Mouse (Mus musculus) intestine, embryonic 16.5 days (tissue): Measurements from ENCODE around the gene Cpne5. TPM values are rescaled to one million over a fixed set of nuclear protein-coding genes. Genes with fewer than 3 reads are reported as not detected.

ENCODE experiments used
- ATAC-seq: fragments of 200-750 bp; cut with Nextera tagmentation; 2 replicates; pipeline ENCODE4 v1.8.0; 2017; ENCODE audit warnings: moderate TSS enrichment, moderate library complexity
- H3K27ac ChIP-seq: fragments of 300-500 bp; sonication (generic); 2 replicates; pipeline ENCODE4 v1.5.1; 2014; ENCODE audit warnings: mild to moderate bottlenecking, low read length
- H3K27me3 ChIP-seq: fragments of 300-500 bp; sonication (generic); replicated peaks from 2 replicates; pipeline ENCODE4 v1.6.1; 2014; ENCODE audit warnings: low read length, control low read depth, mixed read lengths; ENCODE audit not compliant: control insufficient read depth, insufficient read depth
- H3K36me3 ChIP-seq: fragments of 300-500 bp; sonication (generic); 2 replicates; pipeline ENCODE4 v1.6.1; 2014; ENCODE audit warnings: low read length, control low read depth; ENCODE audit not compliant: control insufficient read depth, insufficient read depth
- H3K4me1 ChIP-seq: fragments of 300-500 bp; sonication (generic); 2 replicates; pipeline ENCODE4 v1.6.1; 2014; ENCODE audit warnings: low read length, control low read depth, mixed read lengths; ENCODE audit not compliant: control insufficient read depth, insufficient read depth
- H3K4me2 ChIP-seq: fragments of 300-500 bp; sonication (generic); 2 replicates; pipeline ENCODE4 v1.6.1; 2014; ENCODE audit warnings: low read depth, low read length, control low read depth
- H3K4me3 ChIP-seq: fragments of 300-500 bp; sonication (generic); 2 replicates; pipeline ENCODE4 v1.5.1; 2014; ENCODE audit warnings: mild to moderate bottlenecking, low read length
- H3K9ac ChIP-seq: fragments of 300-500 bp; sonication (generic); 2 replicates; pipeline ENCODE4 v1.6.1; 2014; ENCODE audit warnings: low read depth, low read length
- H3K9me3 ChIP-seq: fragments of 300-500 bp; sonication (generic); 2 replicates; pipeline ENCODE4 v1.6.1; 2016; ENCODE audit warnings: low read length, control low read depth; ENCODE audit not compliant: control insufficient read depth
- WGBS: fragments of 180-500 bp; shearing (Covaris S2); extraction: QIAGEN DNeasy Blood & Tissue Kit; methylation state at CpG from one replicate; pipeline ENCODE4 v1.1.7; 2014; 5-methylcytosine and 5-hydroxymethylcytosine counted together
- polyA plus RNA-seq: library from polyadenylated mRNA; unstranded; fragments of >200 nt; fragmentation: Nextera tagmentation; extraction: Ambion mirVana; gene quantifications from 2 replicates; pipeline ENCODE4 v1.2.1, GENCODE M21; 2015

Gene Cpne5
- polyA plus RNA-seq, 1 experiment from 2014 or later: 5.9 TPM

DNA sequence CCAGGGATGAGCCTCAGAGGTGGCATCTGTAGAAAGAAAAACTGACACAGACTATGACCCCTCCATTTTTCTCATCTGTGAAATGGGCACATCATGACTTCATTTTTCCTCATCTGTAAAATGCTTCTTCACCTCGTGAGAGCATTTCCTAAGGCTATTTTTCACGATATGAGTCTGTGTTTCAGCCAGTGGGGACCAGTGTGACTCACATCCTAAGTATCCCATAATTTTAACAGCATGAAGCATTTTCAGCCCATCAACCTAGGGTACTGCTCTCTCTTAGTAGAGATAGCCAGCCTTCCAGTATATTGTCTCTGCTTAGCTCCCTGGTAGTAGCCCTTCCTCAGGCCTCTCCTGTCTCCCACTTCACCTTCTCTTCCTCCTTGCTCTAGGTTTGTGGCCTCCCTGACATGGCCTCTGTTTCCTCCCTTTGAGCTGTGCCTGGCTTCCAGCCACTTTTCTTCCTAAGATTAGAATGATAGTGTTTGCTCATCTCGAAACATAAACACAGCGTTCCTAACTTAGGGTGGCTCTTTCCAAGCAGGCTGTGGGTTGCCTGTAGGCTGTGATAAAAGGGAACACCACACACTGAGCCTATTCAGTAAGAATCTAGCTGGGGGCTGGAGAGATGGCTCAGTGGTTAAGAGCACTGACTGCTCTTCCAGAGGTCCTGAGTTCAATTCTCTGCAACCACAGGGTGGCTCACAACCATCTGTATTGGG, 57.4 kb downstream of the Cpne5 start:
- Histone ChIP-seq H3K4me3 (no peak overlapping the region), H3K9ac (no peak overlapping the region), H3K4me1 (peaks cover 5% of the 10 kb centered on the region; the same call in 1 of the 2 replicates), H3K27ac (peak overlapping the region; percentile 73), H3K4me2 (no peak overlapping the region), H3K36me3 (no peaks in the 10 kb centered on the region), H3K27me3 (no peaks in the 10 kb centered on the region), H3K9me3 (no peaks in the 10 kb centered on the region)
- peak; percentile 55 for ATAC-seq
- 37% methylated on average over 4 of the region's 4 CpGs for WGBS

DNA sequence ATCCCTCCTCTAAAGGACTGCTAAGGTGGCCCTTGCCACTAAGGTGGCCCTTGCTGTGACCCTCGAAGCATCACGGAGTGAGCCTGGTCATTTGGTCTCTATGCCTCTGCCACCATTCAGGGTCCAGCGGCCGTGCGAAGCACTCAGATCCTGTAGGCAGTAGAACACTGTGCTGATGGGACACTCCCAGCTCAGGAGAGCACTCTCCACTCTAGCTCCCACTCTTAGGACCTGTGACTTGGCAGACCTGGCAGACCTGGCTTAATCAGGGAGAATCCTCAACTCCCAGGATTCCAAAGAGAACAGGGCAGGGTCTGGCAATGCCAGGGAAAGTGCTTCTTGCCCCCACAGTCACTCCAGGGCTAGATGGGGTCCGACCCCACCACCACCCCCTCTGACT, 58.0 kb downstream of the Cpne5 start:
- Histone ChIP-seq H3K4me2 (no peak overlapping the region), H3K9ac (no peak overlapping the region), H3K4me1 (peaks cover 2% of the 10 kb centered on the region; the same call in 1 of the 2 replicates), H3K4me3 (no peak overlapping the region), H3K36me3 (no peaks in the 10 kb centered on the region), H3K9me3 (no peaks in the 10 kb centered on the region), H3K27me3 (no peaks in the 10 kb centered on the region), H3K27ac (no peak overlapping the region; the same call in 1 of the 2 replicates)
- WGBS: 90% methylated on average over 6 of the region's 6 CpGs
- ATAC-seq: no peak

DNA sequence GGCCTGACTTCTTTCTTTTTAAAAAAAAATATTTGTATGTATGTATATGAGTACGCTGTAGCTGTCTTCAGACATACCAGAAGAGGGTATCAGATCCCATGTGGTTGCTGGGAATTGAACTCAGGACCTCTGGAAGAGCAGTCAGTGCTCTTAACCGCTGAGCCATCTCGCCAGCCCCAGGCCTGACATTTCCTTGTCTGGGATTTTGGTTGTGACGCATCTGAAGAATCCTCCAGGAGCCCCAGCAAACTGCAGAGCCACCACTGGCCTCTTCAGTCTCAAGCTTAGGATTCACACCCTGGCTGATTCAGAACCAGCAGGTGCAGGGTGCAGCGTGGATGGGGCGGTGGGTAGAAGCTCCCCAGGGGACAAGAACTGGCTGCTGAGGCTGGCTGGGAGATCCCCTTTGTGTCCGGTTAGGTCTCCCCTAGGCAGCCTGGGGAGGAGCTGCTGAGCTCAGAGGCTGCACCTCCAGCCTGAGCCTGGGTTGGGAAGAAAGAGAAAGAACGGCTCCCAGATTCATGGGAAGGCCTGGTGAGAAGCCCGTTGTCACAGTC, 59.4 kb downstream of the Cpne5 start:
- Histone ChIP-seq H3K4me3 (no peak overlapping the region), H3K27me3 (no peaks in the 10 kb centered on the region), H3K4me2 (no peak overlapping the region), H3K27ac (no peak overlapping the region), H3K4me1 (peaks cover 2% of the 10 kb centered on the region; the same call in 1 of the 2 replicates), H3K9me3 (no peaks in the 10 kb centered on the region), H3K36me3 (no peaks in the 10 kb centered on the region), H3K9ac (no peak overlapping the region)
- 73% methylated on average over 9 of the region's 9 CpGs for WGBS
- ATAC-seq: no peak

DNA sequence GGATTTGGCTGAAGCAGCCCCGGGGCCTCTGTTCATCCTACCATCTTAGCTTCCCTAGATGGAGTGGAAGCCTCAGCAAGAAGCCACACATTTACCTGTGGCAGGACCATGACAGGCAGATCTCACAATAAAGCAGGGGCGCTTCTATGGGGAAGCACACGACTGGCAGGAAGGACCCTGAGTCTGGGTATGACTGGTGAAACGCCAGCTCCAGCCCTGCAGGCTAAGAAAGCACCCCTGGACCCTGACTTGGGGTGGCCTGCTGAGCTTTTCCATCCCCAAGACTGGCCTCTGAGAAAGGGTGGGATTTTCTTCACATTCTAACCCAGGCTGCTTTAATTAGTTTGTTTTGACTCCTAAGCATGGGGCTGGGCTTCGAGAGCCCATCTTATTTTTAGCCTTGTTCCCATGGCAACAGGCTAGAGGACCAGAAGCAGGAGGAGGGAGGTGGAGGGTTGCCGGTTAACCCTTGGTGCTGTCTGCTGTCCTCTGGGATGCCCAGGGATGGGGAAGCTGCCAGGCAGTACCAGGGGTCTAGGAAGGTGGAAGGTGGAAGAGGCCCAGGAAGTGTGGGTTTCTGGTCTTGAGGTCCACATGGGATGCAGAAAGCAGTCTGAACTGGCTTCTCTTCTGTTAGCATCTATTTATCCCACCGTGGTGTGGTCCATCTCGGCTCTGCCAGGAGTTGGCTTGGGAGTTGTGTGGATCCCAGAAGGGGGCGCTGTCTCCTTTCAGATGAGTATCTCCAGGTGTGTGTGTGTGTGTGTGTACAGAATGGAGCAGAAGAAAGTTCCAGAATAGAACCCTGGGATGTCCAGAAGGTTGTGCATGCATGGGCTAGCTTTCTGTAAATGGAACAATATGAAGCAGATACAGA, 61.3 kb downstream of the Cpne5 start:
- no peaks in the 10 kb centered on the region for H3K36me3 ChIP-seq
- peaks cover 2% of the 10 kb centered on the region; the same call in 1 of the 2 replicates for H3K4me1 ChIP-seq
- 0 out of 2 replicates have a peak, but pooled peaks have one; percentile 25 for ATAC-seq
- H3K27ac ChIP-seq: no peak overlapping the region
- no peak overlapping the region for H3K4me3 ChIP-seq
- no peak overlapping the region for H3K4me2 ChIP-seq
- no peaks in the 10 kb centered on the region for H3K9me3 ChIP-seq
- H3K27me3 ChIP-seq: no peaks in the 10 kb centered on the region
- no peak overlapping the region for H3K9ac ChIP-seq
- 21% methylated on average over 9 of the region's 9 CpGs for WGBS

DNA sequence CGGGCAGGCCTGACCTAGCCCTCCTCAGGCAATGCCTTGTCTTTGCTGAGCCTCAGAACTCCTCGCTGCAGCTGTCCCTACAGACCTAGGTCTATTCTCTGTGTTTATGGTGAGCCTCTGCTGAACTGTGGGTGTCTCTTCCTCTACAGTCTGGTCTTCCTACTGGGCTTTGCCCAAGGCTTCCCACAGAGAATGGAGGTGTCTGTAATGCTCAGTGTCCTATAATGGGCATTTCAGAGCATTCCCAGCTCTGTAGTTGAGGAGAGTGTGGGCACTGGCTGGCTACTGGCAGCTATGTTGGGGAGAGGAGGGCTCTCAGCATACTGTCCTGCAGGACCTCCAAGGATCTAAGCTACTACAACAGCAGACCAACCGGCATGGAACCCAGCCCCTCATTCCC, 62.3 kb downstream of the Cpne5 start:
- ATAC-seq: no peak
- 62% methylated on average over 3 of the region's 3 CpGs for WGBS
- Histone ChIP-seq H3K27ac (no peak overlapping the region), H3K4me3 (no peak overlapping the region), H3K4me2 (no peak overlapping the region), H3K9ac (no peak overlapping the region), H3K4me1 (peaks cover 2% of the 10 kb centered on the region; the same call in 1 of the 2 replicates), H3K27me3 (no peaks in the 10 kb centered on the region), H3K9me3 (no peaks in the 10 kb centered on the region), H3K36me3 (no peaks in the 10 kb centered on the region)

DNA sequence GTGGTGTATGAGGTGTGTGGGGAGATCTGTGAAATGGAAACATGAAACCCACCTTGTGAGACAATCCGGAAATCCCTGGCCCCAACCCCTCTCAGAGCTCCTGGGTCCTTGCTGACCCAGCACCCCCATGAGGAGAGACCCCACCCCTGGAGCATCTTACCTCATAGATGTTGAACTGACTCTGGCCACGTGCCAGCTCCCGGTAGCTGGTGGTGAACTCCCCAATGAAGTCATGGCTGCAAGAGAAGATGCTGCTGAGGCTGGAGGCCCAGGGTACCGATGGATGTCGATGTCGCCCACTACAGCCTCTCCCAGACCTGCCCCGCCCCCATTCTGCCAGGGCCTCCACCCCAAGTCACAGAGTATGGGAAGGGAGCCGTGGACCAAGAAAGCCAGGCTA, 64.8 kb downstream of the Cpne5 start:
- Histone ChIP-seq H3K9ac (no peak overlapping the region), H3K36me3 (no peaks in the 10 kb centered on the region), H3K4me2 (no peak overlapping the region), H3K27me3 (no peaks in the 10 kb centered on the region), H3K27ac (no peak overlapping the region), H3K4me3 (no peak overlapping the region), H3K4me1 (no peaks in the 10 kb centered on the region), H3K9me3 (no peaks in the 10 kb centered on the region)
- no peak for ATAC-seq
- 76% methylated on average over 8 of the region's 8 CpGs for WGBS

DNA sequence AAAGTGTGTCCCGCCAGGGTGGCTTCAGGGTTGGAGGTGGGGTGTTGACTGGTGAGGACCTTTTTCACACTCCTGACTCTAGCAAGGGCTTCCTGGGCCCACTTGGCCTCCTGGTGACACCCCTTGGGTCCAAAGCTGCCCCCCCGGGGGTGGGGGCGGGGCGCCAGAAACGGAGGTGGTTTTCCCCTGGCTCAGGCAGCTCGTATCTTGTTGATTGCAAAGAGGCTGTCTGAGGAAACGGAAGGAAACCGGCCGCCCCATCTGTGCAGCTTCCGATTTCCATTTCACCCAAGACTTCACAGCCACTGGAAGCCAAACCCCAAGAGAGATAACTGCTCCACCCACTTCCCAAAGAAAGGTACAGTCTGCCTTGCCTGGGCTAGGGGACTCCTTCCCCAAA, 65.9 kb downstream of the Cpne5 start:
- H3K9ac ChIP-seq: no peak overlapping the region
- H3K36me3 ChIP-seq: no peaks in the 10 kb centered on the region
- H3K9me3 ChIP-seq: no peaks in the 10 kb centered on the region
- no peak for ATAC-seq
- H3K4me1 ChIP-seq: 0 out of 2 replicates have a peak, but pooled peaks cover 6% of the 10 kb centered on the region
- no peak overlapping the region for H3K4me3 ChIP-seq
- no peaks in the 10 kb centered on the region for H3K27me3 ChIP-seq
- no peak overlapping the region for H3K4me2 ChIP-seq
- H3K27ac ChIP-seq: no peak overlapping the region
- WGBS: 44% methylated on average over 10 of the region's 10 CpGs

DNA sequence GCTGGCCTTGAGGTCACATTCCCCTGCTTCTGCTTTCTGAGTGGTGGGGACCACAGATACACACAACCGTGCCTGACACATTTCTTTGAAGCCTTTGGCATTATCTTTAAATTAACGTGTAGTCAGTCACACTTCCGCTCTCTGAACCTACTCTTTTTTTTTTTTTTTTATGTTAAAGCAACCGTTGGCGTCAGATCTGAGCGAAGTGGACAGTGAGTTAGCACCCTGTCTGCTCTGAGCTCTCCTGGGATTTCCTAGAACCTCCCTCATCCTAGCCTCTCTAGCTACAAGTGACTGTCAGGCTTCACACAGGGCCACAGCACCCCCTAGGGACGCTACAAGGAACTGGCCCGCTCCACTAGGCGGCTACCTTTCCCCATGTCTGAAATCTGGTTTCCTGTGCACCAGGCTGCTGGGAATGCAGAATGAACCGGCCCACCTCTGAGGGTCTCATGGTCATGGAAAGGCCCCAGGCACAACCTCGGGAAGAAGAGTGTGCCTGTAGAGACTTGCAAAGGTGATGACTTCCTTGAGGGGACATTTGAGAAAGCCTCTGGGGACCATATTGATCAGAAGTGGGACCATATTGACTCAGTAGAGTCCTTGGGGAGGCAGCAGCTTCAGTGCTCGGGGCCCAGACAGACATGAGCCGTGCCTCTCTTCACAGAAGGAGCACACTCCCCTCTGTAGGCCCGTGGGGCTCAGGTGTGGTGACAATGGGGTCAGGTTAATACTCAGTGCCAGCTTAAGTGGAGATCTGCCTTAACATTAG, 66.8 kb downstream of the Cpne5 start:
- Histone ChIP-seq H3K4me2 (no peak overlapping the region), H3K9ac (no peak overlapping the region), H3K4me3 (no peak overlapping the region), H3K36me3 (no peaks in the 10 kb centered on the region), H3K9me3 (no peaks in the 10 kb centered on the region), H3K27me3 (no peaks in the 10 kb centered on the region), H3K4me1 (peaks cover 7% of the 10 kb centered on the region; the same call in 1 of the 2 replicates), H3K27ac (no peak overlapping the region)
- peak; percentile 77 for ATAC-seq
- WGBS: 15% methylated on average over 14 of the region's 14 CpGs
